Mouse (Mus musculus): ENCODE data around the gene Slc26a5.

Gene Slc26a5

DNA sequence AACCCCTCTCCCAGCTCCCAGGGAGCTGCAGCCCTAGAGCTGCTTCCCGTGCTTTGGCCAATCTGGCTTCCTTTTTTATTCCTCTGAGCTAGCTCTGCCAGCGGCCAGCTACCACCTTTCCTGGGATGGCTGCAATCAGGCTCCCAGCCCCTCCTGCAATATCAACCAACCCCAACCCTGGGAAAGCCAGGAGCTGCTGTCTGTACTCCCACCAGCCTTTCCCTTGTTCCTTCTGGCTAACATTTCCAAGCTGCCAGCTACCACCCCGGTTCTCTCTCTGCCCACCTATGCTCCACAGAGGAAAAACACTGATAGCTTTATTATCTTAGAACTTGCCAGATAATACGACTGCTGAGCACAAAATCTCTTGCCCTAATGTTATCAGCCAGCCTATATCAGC, 60.6 kb downstream of the Slc26a5 start:
- DNase-seq = no peak

DNA sequence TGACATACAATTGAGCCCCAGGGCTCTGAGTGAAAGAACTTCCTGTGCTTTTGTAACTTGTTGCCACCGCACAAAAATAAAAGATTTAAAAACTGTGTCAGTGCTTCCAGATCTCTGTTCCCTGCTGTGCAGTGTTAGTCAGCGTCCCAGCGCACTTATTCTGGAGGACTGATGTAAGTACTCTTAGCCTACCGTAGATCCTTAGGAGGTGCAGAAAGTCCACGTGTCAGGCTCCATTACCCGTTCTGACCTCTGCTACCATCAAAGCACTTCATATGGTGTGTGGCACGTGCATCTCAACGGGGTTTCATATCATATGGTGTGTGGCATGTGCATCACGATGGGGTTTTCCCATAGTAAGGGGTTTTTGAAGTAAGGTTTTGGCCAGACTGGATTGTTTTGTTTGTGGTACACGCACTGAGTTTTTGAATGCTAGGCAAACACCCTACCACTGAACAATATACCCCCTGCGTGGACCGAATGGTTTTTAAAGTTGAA, 61.7 kb downstream of the Slc26a5 start:
- no peak for DNase-seq

DNA sequence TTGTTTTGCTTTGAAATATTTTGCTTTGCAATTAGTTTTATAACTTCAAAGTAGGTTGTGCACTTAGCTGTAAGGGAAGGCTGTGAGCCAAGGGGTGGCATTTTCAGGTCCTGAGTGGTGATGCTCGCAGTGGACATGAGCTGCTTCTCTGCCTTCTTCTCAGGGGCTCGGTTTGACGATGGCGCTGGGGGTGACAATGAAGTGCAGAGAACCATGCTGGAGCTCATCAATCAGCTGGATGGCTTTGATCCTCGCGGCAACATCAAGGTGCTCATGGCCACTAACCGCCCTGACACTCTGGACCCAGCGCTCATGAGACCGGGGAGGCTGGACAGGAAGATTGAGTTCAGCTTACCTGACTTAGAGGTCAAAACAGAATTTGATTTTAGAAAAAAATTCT, 62.5 kb downstream of the Slc26a5 start:
- no peak for DNase-seq

DNA sequence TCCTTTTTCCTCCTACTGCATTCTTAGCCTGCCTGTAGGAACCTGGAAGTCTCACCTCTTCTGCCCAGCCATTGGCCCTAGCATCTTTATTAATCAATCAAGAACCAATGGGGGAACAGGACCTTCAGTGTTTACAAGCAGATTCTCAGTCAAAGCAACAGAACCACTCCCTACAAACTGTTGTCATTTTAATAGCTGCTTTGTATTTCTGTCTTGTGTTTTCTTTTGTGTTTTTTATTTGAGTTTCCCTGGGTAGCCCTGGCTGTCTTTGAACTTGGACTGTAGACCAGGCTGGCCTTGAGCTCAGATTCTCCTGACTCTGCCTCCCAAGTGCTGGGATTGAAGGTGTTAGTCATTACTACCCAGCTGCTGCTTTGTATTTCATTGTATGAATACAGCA, 73.2 kb downstream of the Slc26a5 start:
- no peak for DNase-seq

DNA sequence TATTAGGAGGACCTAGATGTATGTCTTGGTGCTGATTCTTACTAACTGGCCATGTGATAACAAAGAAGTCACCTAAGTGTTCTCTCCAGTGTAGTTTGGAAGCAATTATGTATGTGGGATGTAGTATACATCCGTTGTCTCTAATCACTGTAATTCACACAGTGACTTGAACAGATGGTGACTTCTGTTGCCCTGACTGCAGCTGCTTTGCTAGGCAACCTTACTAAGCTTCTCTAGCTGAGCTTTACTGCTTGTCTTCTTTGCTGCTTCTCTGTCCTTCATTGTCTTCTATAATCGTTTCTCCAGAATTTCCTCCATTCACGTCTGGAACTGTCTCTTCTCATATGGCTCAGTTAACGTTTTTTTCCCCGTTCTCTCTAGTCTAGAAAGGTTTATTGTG, 76.3 kb downstream of the Slc26a5 start:
- no peak for DNase-seq

DNA sequence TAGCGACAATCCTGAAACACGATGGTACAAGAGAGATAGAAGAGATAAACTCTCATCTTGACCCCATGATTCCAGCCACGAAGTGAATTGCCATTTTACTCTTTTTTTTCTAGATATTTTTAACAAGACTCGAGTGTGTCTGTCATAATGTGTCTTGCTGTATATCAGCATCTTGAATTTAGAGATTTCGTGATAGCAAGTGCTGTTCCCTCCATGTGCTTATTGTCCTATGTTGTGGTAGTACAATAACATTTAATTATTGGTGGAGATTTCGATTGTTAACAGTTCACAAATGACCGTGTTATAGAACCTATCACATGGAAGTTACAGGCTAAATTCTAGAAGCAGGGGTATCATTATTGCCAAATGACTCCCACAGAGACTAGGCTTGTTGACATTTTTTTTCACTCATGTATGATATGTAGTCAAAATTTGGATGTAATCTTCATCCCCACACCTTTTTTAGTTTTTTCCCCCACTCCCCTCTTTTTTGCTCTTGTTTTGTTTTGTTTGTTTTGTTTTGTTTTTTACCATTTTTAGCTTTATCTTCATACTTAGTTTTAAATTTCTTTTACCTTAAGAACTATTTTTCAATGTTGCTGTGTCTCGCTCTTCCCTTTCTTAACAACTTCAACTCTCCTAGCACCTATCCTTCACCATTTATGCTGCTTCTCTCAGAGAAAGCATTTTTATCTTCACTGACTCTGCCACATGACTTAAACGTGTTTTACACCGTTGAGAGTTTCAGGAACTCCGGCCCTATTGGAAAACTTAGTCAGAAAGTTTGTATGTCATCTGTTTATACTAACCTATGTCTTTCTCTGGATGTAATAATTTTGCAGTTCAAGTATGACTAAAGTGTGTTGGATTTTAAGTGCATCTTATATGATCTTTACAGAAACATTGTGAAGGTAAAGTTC, 78.0 kb downstream of the Slc26a5 start:
- no peak for DNase-seq

DNA sequence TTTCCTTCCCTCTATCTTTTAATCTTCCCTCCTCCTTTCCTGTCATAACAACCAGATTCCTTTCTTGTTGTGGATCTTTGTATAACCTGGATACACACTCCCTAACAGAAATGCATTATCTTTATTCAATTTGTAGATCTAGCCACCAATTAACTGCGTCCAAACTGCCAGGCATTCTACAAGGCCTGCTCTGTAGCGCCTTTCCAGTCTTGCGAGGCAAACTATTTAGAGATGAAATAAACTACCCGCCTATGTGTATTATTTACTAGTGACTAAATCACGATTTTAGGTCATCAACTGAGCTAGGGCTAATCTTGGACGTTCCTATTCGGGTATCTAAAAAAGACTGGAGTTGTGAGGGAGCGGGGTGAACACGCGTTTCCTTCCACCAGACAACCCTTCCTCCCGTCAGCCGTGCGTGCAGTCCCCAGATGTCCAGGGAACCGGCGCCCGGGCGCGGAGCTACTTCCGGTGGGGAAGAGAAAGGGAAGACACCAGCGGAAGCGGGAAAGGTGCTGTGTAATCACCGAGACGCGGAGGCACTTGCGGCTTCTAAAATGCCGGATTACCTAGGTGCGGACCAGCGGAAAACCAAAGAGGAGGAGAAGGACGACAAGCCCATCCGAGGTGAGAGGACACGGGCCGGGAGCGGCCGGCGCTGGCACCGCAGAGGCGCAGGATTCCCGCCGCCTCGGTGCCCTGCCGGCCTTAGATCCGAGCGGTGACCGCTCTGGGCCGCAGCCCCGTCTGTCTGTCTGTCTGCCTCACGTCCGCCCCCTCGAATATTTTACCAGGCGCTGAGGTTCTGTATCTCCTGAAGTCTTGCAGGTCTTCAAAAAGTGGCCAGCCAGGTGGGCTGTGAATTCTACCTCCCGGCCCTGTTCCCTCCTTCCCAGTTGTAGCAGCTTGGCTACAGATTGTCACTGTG, 78.9 kb downstream of the Slc26a5 start:
- peak; percentile 95 for DNase-seq

DNA sequence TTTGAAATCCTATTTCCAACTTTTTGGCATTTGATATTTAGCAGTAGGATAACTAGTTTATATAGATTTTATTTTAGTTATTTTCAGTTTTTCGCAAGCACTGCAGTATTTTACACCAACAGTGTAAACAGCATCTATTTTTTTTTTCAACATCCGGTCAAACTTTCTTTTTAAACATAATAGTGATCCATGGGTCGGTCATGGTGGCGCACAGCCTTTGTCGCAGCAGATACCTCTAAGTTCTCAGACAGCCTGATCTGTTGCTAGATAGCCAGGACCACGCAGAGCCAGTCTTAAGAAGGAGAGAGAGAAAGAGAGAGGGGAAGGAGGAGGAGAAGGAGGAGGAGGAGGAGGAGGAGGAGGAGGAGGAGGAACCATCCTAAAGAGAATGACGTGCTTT, 79.6 kb downstream of the Slc26a5 start:
- DNase-seq = no peak

DNA sequence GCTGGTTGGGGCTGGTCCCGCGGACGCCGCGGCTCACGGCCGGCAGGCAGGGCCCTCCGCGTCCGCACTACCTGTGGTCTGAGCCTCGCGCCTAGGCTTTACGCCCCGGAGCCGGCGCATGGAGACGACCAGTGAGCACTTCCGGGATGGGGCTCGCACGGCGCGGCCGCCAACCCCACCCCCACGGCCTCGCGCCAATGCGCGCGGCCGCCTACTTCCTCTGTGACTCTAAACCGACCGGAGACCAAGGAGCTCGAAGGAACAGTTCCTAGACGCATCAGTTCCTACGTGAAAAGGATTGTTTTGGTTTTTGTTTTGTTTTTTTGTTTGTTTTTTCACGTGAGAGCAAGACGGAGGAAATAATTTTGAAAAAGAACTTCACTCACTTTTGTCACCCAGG, 80.4 kb downstream of the Slc26a5 start, which contains the start of the genes Dnajc2 and Psmc2:
Gene Dnajc2, minus strand, starts transcription at position 199 of the 400 bp plus-strand sequence.
Gene Psmc2, plus strand, starts transcription at position 231 of the 400 bp plus-strand sequence.
- DNase-seq = peak; percentile 96

DNA sequence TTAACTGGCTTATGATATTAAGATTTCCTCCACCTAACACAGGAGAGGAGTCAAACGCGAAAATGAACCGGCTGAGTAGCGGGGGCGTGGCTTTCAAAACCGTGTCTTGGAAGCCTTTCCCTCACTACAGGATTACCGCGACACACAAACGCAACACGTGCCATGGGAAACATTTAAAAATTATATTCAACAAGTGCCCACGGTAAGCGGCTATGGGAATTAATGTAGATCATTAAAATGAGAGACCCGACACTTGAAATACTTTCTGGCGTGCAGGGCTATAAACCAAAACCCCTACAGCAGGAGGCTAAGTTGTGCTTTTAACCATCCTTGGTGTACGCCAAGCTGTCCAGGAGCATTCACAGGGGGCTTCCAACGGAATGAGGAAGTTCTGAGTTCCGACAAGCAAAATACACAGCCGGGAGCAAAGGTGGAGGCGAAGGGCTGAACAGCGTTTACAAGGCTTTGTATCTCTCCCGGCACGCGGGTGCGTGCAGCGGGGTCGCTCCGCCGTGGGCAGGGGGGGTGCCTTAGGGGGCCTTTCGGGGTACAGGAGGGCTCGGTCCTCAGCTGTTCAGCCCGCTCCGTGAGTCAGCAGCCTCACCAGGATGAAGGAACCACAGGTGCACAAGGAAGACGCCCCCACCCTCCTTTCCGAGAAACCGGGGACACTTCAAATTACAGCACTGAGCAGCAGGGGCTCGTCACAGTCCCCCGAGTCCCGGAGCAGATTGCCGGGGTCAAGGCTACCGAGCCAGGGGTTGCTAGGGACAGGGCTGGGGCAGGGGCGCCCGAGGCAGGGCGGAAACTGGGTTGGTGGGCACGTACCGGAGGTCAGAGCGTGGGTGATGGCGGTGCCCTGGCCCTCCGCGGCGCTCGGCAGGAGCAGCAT, 81.0 kb downstream of the Slc26a5 start:
- DNase-seq = peak; percentile 47

DNA sequence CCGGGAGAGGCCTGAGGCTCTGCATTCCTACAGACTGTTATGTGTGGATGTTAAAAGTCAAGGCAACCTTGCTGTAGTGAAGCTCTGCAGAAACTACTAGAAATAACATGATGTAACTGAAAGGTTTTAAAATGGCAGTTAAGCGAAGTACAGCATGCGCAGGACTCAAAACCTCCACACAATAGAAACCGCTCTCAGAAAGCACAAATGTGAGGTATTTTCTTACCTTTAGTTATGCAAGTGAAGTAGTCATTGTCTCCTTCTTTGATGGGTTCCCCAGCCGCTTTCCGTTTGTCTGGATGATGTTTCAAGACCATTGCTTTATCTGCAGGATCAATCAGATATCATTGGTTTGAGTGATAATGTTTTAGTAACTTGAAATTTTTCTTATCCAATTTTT, 88.9 kb downstream of the Slc26a5 start:
- no peak for DNase-seq

DNA sequence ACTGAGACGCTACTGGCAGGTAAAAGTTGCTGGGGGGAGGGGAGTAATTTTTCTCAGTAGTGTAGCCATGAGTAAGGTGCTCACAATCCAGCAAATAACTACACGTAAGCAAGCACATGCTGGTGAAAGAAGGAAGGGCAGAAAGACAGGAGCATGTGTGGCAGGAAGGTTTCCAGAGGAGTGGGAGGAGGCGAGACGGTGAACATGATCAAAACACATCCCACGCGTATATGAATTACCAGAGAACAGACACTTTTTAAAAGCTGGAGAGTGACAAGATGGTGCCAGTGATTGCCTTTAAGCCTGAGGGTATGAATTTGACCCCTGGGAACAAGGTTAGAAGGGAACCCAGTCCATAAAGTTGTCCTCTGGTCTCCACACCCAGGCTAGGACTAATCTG, 95.6 kb downstream of the Slc26a5 start:
- no peak for DNase-seq

DNA sequence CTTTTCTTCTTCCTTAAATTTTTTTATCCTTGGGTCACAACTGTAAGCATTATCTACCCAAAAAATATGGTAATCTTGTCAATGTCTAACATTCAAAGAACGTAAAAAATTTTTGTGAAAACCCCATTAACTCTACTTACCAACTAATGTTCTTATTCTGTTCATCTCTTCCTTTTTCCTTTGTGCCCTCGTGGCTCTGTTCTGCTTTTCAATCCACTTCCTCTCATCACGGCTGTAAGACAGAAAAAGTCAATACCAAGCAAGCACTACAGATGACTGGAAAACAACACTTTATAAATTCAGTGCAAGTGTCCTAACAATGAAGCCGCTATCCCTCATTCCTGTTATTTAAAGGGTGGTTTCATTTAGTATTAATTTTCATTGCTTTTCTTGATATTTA, 96.9 kb downstream of the Slc26a5 start:
- DNase-seq = no peak
